In genomic region chr15:89591317-89591716, GRCm38 (mm10) we compare ENCODE assay signal across 8 mouse cellular contexts. TPM values are rescaled to one million over a fixed set of nuclear protein-coding genes. Genes with fewer than 3 reads are reported as not detected.
DNase-seq lines count a peak whose midpoint lies in the region; ATAC-seq and TF ChIP-seq lines count a peak whose summit lies in the region.

No protein-coding gene starts in this region.

- peak overlapping the region; percentile 71 for H3K4me2 ChIP-seq in neural tube, embryonic 11.5 days (ENCODE audit: low read depth)
- peak overlapping the region; percentile 80 for H3K4me2 ChIP-seq in intestine, embryonic 15.5 days (replicated peaks)
- H3K4me2 ChIP-seq in midbrain, embryonic 16.5 days (ENCODE audit: low read length) = peak overlapping the region; percentile 94

- ATAC-seq in neural tube, embryonic 11.5 days (ENCODE audit: insufficient read depth, low FRiP score, low TSS enrichment) = no peak; the same call in 1 of the 2 replicates
- peak; percentile 62 for ATAC-seq in intestine, embryonic 15.5 days
- ATAC-seq in midbrain, embryonic 16.5 days = peak; percentile 21

- 1% methylated on average over 30 of the region's 30 CpGs for WGBS in cerebellum, adult 2 months
- WGBS in neural tube, embryonic 11.5 days = 4% methylated on average over 30 of the region's 30 CpGs
- 1% methylated on average over 30 of the region's 30 CpGs for WGBS in intestine, embryonic 15.5 days
- 1% methylated on average over 30 of the region's 30 CpGs for WGBS in midbrain, embryonic 16.5 days

- H3K4me3 ChIP-seq in cerebellum, adult 2 months (replicated peaks; ENCODE audit: insufficient read depth, low read depth, low read length) = peak overlapping the region; percentile 96
- H3K4me3 ChIP-seq in neural tube, embryonic 11.5 days (ENCODE audit: low read depth, low read length) = peak overlapping the region; percentile 58
- peak overlapping the region; percentile 89 for H3K4me3 ChIP-seq in intestine, embryonic 15.5 days (replicated peaks)
- H3K4me3 ChIP-seq in midbrain, embryonic 16.5 days (ENCODE audit: low read depth, low read length) = peak overlapping the region; percentile 70

- H3K36me3 ChIP-seq in neural tube, embryonic 11.5 days (ENCODE audit: control insufficient read depth, insufficient read depth, low read length) = no peaks in the 10 kb centered on the region
- H3K36me3 ChIP-seq in intestine, embryonic 15.5 days = no peaks in the 10 kb centered on the region
- peaks cover 7% of the 10 kb centered on the region; the same call in 1 of the 2 replicates for H3K36me3 ChIP-seq in midbrain, embryonic 16.5 days (ENCODE audit: control insufficient read depth, insufficient read depth, low read length)

- DNase-seq in cerebellum, adult 2 months = no peak
- no peak for DNase-seq in cerebellum, postnatal 36 days
- no peak for DNase-seq in neural tube, embryonic 11.5 days (ENCODE audit: low spot score)
- DNase-seq in neural tube, embryonic 10.5 days (ENCODE audit: extremely low spot score, low spot score) = no peak
- DNase-seq in left cerebral cortex, postnatal 14 days (ENCODE audit: low spot score in 2 of 2) = no peak
- no peak for DNase-seq in right cerebral cortex, postnatal 14 days

- no peaks in the 10 kb centered on the region for H3K9me3 ChIP-seq in neural tube, embryonic 11.5 days (ENCODE audit: control insufficient read depth, low read length)
- no peaks in the 10 kb centered on the region for H3K9me3 ChIP-seq in intestine, embryonic 15.5 days
- no peaks in the 10 kb centered on the region for H3K9me3 ChIP-seq in midbrain, embryonic 16.5 days (replicated peaks; ENCODE audit: control insufficient read depth, low read length, poor library complexity, severe bottlenecking)

- no peaks in the 10 kb centered on the region for H3K27me3 ChIP-seq in cerebellum, adult 2 months (ENCODE audit: control insufficient read depth, insufficient read depth, low read length)
- no peaks in the 10 kb centered on the region for H3K27me3 ChIP-seq in neural tube, embryonic 11.5 days (ENCODE audit: control insufficient read depth, insufficient read depth, low read length)
- H3K27me3 ChIP-seq in intestine, embryonic 15.5 days (replicated peaks) = no peaks in the 10 kb centered on the region
- H3K27me3 ChIP-seq in midbrain, embryonic 16.5 days (ENCODE audit: control insufficient read depth, insufficient read depth, low read depth, low read length) = no peaks in the 10 kb centered on the region

- no peak overlapping the region for H3K27ac ChIP-seq in cerebellum, adult 2 months (ENCODE audit: insufficient read depth, low read length)
- H3K27ac ChIP-seq in neural tube, embryonic 11.5 days (ENCODE audit: low read depth, low read length) = peak overlapping the region; percentile 75
- 0 out of 2 replicates have a peak overlapping the region, but pooled peaks have one; percentile 22 for H3K27ac ChIP-seq in intestine, embryonic 15.5 days
- peak overlapping the region; percentile 87 for H3K27ac ChIP-seq in midbrain, embryonic 16.5 days (ENCODE audit: low read length)

- intact Hi-C loops in left cerebral cortex, postnatal 14 days (cut with DNase I) = no loop called here

- no peak for TF ChIP-seq POLR2A in cerebellum, adult 2 months (IDR thresholded peaks at IDR 0.05; ENCODE audit: borderline replicate concordance, insufficient read depth, low read length)

- no peaks in the 10 kb centered on the region; the same call in 1 of the 2 replicates for H3K4me1 ChIP-seq in cerebellum, adult 2 months (ENCODE audit: control insufficient read depth, insufficient read depth, low read length)
- H3K4me1 ChIP-seq in neural tube, embryonic 11.5 days (ENCODE audit: control insufficient read depth, insufficient read depth, low read length) = no peaks in the 10 kb centered on the region; the same call in 1 of the 2 replicates
- H3K4me1 ChIP-seq in intestine, embryonic 15.5 days (replicated peaks) = no peaks in the 10 kb centered on the region
- H3K4me1 ChIP-seq in midbrain, embryonic 16.5 days (ENCODE audit: control insufficient read depth, insufficient read depth, low read length) = peaks cover 19% of the 10 kb centered on the region

- peak overlapping the region; percentile 67 for H3K9ac ChIP-seq in neural tube, embryonic 11.5 days (ENCODE audit: low read length)
- peak overlapping the region; percentile 74 for H3K9ac ChIP-seq in intestine, embryonic 15.5 days
- peak overlapping the region; percentile 79 for H3K9ac ChIP-seq in midbrain, embryonic 16.5 days (ENCODE audit: low read depth, low read length)

- TF ChIP-seq CTCF in cerebellum, adult 2 months (IDR thresholded peaks at IDR 0.05; ENCODE audit: borderline replicate concordance, insufficient read depth, low read depth, low read length) = no peak

RNA-seq across cellular contexts. Expression of gene Rabl2, which starts 0.4 kb away (rescaled TPM):
- polyA plus RNA-seq in cerebellum, adult 2 months (2012; rRNA removed) = 79.8 and 83.4 TPM in 2 replicates
- 96.7 and 104 TPM in 2 replicates for polyA plus RNA-seq in neural tube, embryonic 11.5 days (2014; fragmentation: Nextera tagmentation; extraction: Ambion mirVana)
- 29.9 and 30.7 TPM in 2 replicates for polyA plus RNA-seq in intestine, embryonic 15.5 days (2015; fragmentation: Nextera tagmentation; extraction: Ambion mirVana)
- polyA plus RNA-seq in midbrain, embryonic 16.5 days (2015; fragmentation: Nextera tagmentation; extraction: Ambion mirVana) = 82.1 and 95.5 TPM in 2 replicates
- total RNA-seq in left cerebral cortex, postnatal 14 days (2021) = 10 to 100 TPM; 33.4 to 38.3 TPM

RNA-seq across cellular contexts. Expression of gene Acr, which starts 23.2 kb away (rescaled TPM):
- 2.4 and 2.6 TPM in 2 replicates for polyA plus RNA-seq in cerebellum, adult 2 months (2012; rRNA removed)
- polyA plus RNA-seq in neural tube, embryonic 11.5 days (2014; fragmentation: Nextera tagmentation; extraction: Ambion mirVana) = 0.40 TPM in 1 of 2 replicates, not detected in the other
- polyA plus RNA-seq in intestine, embryonic 15.5 days (2015; fragmentation: Nextera tagmentation; extraction: Ambion mirVana) = not detected in 2 replicates
- 1.6 and 1.8 TPM in 2 replicates for polyA plus RNA-seq in midbrain, embryonic 16.5 days (2015; fragmentation: Nextera tagmentation; extraction: Ambion mirVana)
- 1 to 10 TPM; 1.2 to 1.3 TPM for total RNA-seq in left cerebral cortex, postnatal 14 days (2021)
